Mouse (Mus musculus) myocyte (in vitro differentiated cells): Measurements from ENCODE around the gene Nupl1. TPM values are rescaled to one million over a fixed set of nuclear protein-coding genes. Genes with fewer than 3 reads are reported as not detected.

ENCODE experiments used
- H3K27me3 ChIP-seq: one replicate; pipeline ENCODE4 v1.6.1; 2011; ENCODE audit not compliant: control insufficient read depth, insufficient read depth, insufficient read length
- H3K36me3 ChIP-seq: one replicate; pipeline ENCODE4 v1.6.1; 2011; ENCODE audit not compliant: control insufficient read depth, insufficient read depth
- H3K4me2 ChIP-seq: one replicate; pipeline ENCODE4 v1.6.1; 2011; ENCODE audit warnings: low read depth, control low read depth
- H3K4me3 ChIP-seq: one replicate; pipeline ENCODE4 v1.5.1; 2011; ENCODE audit warnings: mild to moderate bottlenecking, control low read depth, moderate library complexity
- H3K79me2 ChIP-seq: one replicate; pipeline ENCODE4 v1.6.1; 2011; ENCODE audit not compliant: control insufficient read depth, insufficient read depth
- H3ac ChIP-seq: one replicate; pipeline ENCODE4 v1.6.1; 2011; ENCODE audit not compliant: control insufficient read depth, insufficient read length
- CEBPB ChIP-seq: IDR thresholded peaks from 2 replicates; pipeline ENCODE4 v1.6.1; 2011; ENCODE audit warnings: mild to moderate bottlenecking, moderate library complexity; ENCODE audit not compliant: poor library complexity, insufficient read depth, severe bottlenecking
- E2F4 ChIP-seq: IDR thresholded peaks from one replicate; pipeline ENCODE4 v1.6.1; 2011; ENCODE audit warnings: mild to moderate bottlenecking, control low read depth, moderate library complexity; ENCODE audit not compliant: insufficient read depth
- MAX ChIP-seq: IDR thresholded peaks from one replicate; pipeline ENCODE4 v1.6.1; 2011; ENCODE audit warnings: low read depth, mild to moderate bottlenecking, control low read depth
- MYOD1 ChIP-seq, 3 experiments: IDR thresholded peaks; one replicate each; pipeline ENCODE4 v1.6.1; 2011; ENCODE audit warnings: control low read depth in 2 of 3, low read depth in 2 of 3, mild to moderate bottlenecking in 2 of 3, moderate library complexity in 1 of 3; ENCODE audit not compliant: insufficient read length in 2 of 3, control insufficient read depth in 1 of 3
- MYOG ChIP-seq, 3 experiments: IDR thresholded peaks; one replicate each; pipeline ENCODE4 v1.6.1; 2011; ENCODE audit warnings: control low read depth in 2 of 3, low read depth in 2 of 3, mild to moderate bottlenecking in 2 of 3; ENCODE audit not compliant: insufficient read length in 2 of 3, control insufficient read depth in 1 of 3, insufficient read depth in 1 of 3
- POLR2A ChIP-seq: IDR thresholded peaks from one replicate; pipeline ENCODE4 v1.6.1; 2011; ENCODE audit warnings: low read depth, mild to moderate bottlenecking, control low read depth, moderate library complexity; ENCODE audit not compliant: insufficient read length
- POLR2AphosphoS2 ChIP-seq: IDR thresholded peaks from one replicate; pipeline ENCODE4 v1.6.1; 2011; ENCODE audit warnings: low read depth, control low read depth; ENCODE audit not compliant: insufficient read length
- REST ChIP-seq: IDR thresholded peaks from one replicate; pipeline ENCODE4 v1.6.1; 2011; ENCODE audit warnings: mild to moderate bottlenecking, control low read depth, moderate library complexity; ENCODE audit not compliant: insufficient read depth, insufficient read length
- SRF ChIP-seq: IDR thresholded peaks from one replicate; pipeline ENCODE4 v1.6.1; 2011; ENCODE audit warnings: low read depth; ENCODE audit not compliant: control insufficient read depth, insufficient read length
- TCF12 ChIP-seq: IDR thresholded peaks from one replicate; pipeline ENCODE4 v1.6.1; 2011; ENCODE audit warnings: mild to moderate bottlenecking, control low read depth; ENCODE audit not compliant: poor library complexity, insufficient read depth, severe bottlenecking
- TCF3 ChIP-seq: IDR thresholded peaks from one replicate; pipeline ENCODE4 v1.6.1; 2011; ENCODE audit warnings: low read depth, control low read depth; ENCODE audit not compliant: insufficient read length
- USF1 ChIP-seq: IDR thresholded peaks from one replicate; pipeline ENCODE4 v1.6.1; 2011; ENCODE audit warnings: low read depth, mild to moderate bottlenecking, control low read depth, moderate library complexity
- polyA plus RNA-seq: library from polyadenylated mRNA; unstranded; fragments of >200 nt; fragmentation: generic; extraction: Trizol; gene quantifications from one replicate; pipeline ENCODE4 v1.2.1, GENCODE M21; 2012; ENCODE audit warnings: missing spikeins

Gene Nupl1
- polyA plus RNA-seq, 1 experiment, result not detected

- Histone ChIP-seq H3K4me3 (no peak overlapping the region), H3K79me2 (no peaks in the 10 kb centered on the region), H3K36me3 (peaks cover 22% of the 10 kb centered on the region), H3K27me3 (no peaks in the 10 kb centered on the region), H3K4me2 (no peak overlapping the region), H3ac (no peak overlapping the region)
- TF ChIP-seq REST (no peak), E2F4 (no peak), CEBPB (no peak), MAX (no peak), TCF3 (no peak), SRF (no peak), POLR2A (no peak)
Measured at GRCm38 (mm10) chr14:60290363-60290762, 39.1 kb upstream of the Nupl1 start.

- H3ac ChIP-seq, result no peak overlapping the region
- no peak overlapping the region for H3K4me2 ChIP-seq
- no peaks in the 10 kb centered on the region for H3K79me2 ChIP-seq
- TF ChIP-seq MYOG (IDR thresholded peaks at IDR 0.05; ENCODE audit: control insufficient read depth in 1 of 3, insufficient read depth in 1 of 3, insufficient read length in 2 of 3, low read depth in 2 of 3), result no peak
- TF ChIP-seq POLR2AphosphoS2, result no peak
- TF ChIP-seq TCF3, result no peak
- TF ChIP-seq CEBPB, result no peak
- no peak for TF ChIP-seq REST
- TF ChIP-seq SRF, result no peak
- TF ChIP-seq MAX, result no peak
- no peak for TF ChIP-seq POLR2A
- no peak for TF ChIP-seq USF1
- TF ChIP-seq MYOD1 (IDR thresholded peaks at IDR 0.05; ENCODE audit: control insufficient read depth in 1 of 3, insufficient read length in 2 of 3, low read depth in 2 of 3), result no peak
- TF ChIP-seq TCF12, result no peak
- no peak for TF ChIP-seq E2F4
- peaks cover 13% of the 10 kb centered on the region for H3K36me3 ChIP-seq
- no peak overlapping the region for H3K4me3 ChIP-seq
- H3K27me3 ChIP-seq, result no peaks in the 10 kb centered on the region
Measured at GRCm38 (mm10) chr14:60286194-60286863, 35.1 kb upstream of the Nupl1 start.

DNA sequence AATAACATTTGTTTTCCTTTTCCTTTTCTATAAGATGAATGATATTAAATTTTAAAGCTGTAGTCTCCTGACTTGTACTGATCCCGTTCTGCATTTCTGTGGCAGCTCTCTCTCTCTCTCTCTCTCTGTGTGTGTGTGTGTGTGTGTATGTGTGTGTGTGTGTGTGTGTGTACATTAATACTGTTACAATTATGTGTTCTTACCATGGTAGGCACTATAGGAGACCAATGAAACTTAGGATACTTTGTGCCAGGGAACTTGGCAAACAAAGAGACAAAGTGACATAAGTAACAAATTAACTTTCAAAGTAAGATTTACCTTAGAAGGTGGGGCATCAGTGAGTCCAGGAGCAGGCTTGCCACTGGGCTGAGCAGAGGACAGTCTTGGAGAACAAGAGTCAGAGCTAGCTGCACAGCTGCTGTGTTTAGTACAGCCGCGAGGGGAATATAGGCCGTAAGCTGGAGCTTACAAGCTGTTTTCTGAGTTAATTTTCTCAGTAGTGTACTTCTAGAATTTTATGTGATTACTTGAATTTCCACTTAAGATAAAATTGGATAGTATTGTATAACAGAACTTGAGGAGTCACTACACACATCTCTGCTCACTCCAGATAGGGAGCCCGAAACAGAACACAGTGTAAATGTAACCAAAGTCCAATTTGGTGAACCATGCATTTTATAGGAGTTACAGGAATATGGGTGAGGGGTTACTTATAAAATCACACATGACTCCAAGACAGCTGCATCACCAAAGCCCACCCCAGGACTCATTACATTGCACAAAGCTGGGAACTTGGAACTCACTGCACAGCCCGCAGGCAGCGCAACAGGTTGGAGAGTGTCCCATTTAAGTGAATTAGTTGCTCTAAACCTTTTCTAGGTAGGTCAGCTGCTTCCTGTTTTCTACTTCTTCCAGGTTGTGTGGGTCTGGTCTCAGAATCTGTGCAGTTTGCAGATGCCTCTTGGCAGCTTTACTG is 24.4 kb upstream of the Nupl1 start:
- no peak for TF ChIP-seq POLR2A
- no peak for TF ChIP-seq E2F4
- no peak for TF ChIP-seq SRF
- Histone ChIP-seq H3K36me3 (peaks cover 5% of the 10 kb centered on the region), H3K4me3 (no peak overlapping the region), H3K4me2 (no peak overlapping the region), H3K27me3 (no peaks in the 10 kb centered on the region), H3ac (no peak overlapping the region), H3K79me2 (peaks cover 43% of the 10 kb centered on the region)

GRCm38 (mm10) chr14:60273346-60273745 is 22.1 kb upstream of the Nupl1 start:
- Histone ChIP-seq H3K4me3 (no peak overlapping the region), H3ac (no peak overlapping the region), H3K79me2 (peaks cover 61% of the 10 kb centered on the region), H3K4me2 (no peak overlapping the region), H3K36me3 (no peaks in the 10 kb centered on the region), H3K27me3 (no peaks in the 10 kb centered on the region)
- TF ChIP-seq POLR2AphosphoS2 (no peak), MAX (no peak), POLR2A (no peak), TCF3 (no peak), CEBPB (no peak), TCF12 (no peak), MYOG (IDR thresholded peaks at IDR 0.05; ENCODE audit: control insufficient read depth in 1 of 3, insufficient read depth in 1 of 3, insufficient read length in 2 of 3, low read depth in 2 of 3) (no peak)

GRCm38 (mm10) chr14:60269333-60269732 is 18.1 kb upstream of the Nupl1 start:
- Histone ChIP-seq H3K36me3 (no peaks in the 10 kb centered on the region), H3K4me2 (no peak overlapping the region), H3K27me3 (no peaks in the 10 kb centered on the region), H3K79me2 (peaks cover 66% of the 10 kb centered on the region), H3ac (no peak overlapping the region), H3K4me3 (no peak overlapping the region)
- TF ChIP-seq E2F4, result no peak
- TF ChIP-seq TCF3, result no peak
- no peak for TF ChIP-seq USF1
- no peak for TF ChIP-seq MYOD1 (IDR thresholded peaks at IDR 0.05; ENCODE audit: control insufficient read depth in 1 of 3, insufficient read length in 2 of 3, low read depth in 2 of 3)
- TF ChIP-seq MAX, result no peak
- no peak for TF ChIP-seq SRF
- TF ChIP-seq CEBPB, result no peak
- TF ChIP-seq TCF12, result no peak
- TF ChIP-seq POLR2AphosphoS2, result no peak
- no peak for TF ChIP-seq REST
- TF ChIP-seq MYOG (IDR thresholded peaks at IDR 0.05; ENCODE audit: control insufficient read depth in 1 of 3, insufficient read depth in 1 of 3, insufficient read length in 2 of 3, low read depth in 2 of 3), result no peak
